Mouse (Mus musculus) thymus, postnatal 10 days (tissue): Measurements from ENCODE around the gene Prkn.

ENCODE experiments used
- DNase-seq, 2 experiments: peaks; one replicate each; pipeline ENCODE4 v3.0.0; 2021; ENCODE audit warnings: low spot score in 2 of 2

Prkn gene

DNA sequence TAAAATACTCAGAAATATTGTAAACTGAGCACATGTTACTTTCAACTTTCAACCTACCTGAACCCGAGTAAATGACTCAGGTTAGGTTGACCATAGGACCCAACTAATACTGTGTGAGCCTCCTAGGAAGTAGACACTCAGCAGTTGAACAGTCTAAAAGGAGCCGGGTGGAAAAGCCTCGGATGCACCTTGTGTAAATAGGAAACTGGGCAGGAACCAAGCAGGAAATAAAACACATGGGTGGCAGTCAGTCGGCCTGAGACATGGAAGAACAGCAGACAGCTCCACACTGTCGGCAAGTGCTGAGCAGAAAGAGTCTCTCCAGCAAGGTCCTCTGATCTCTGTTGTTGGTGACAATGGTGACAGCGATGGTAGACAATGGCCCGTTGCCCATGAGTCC lies 676.0 kb downstream of the Prkn start:
- DNase-seq, result no peak

DNA sequence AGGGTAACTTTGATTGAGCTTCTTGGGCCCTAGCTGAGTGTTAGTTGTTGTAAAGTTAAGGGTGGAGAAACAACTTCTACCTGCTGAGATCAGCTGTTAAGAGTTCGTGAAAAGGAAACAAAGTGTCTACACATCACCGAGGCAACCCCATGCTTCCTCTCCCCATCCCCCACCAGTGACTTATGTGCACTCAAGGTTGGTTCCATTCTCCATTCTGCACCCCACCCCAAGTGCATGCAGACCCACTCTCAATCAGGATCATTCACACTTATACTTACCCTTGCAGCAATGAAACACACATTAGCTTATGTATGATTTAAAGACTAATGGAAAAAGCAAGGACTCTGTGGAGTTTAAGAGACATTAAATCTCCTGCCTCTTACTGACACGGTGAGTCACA lies 691.9 kb downstream of the Prkn start:
- DNase-seq, result no peak

DNA sequence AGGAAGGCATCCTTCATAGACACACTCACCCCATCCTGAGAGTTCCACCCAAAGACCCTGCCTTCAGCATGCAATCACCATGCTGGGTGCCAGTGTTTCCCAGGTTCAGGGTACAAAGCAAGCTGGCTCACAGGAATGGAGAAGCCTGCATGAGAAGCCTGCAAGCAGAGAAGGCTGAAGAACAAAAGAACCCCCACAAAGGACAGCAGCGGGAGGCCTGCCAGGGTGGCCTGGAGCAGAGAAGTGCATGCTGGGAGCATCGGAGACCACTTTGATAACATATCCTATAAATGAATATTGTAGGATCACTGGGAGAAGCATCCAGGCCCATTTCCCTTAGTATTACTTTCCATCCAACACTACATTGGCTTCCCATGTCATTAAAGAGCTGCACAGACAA lies 692.6 kb downstream of the Prkn start:
- DNase-seq, result no peak

DNA sequence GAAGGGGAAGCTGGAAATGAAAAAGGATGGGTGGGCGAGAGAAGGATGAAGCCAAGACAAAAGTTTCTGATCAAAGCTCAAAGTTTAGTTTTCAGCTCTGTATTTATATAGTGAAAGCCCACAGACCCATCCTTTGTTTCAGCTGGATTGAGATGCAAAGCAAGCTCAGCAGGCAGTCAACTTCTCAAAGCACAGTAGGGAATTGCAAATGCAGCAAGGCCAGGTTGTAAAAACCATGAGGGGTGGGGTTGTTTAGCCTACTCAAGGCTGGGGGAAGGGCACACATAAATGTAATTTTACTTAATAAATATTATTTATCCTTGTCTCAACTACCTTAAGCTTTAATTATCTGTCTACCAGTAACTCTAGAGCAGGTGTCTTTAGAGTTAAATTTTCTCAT lies 693.7 kb downstream of the Prkn start:
- no peak for DNase-seq

DNA sequence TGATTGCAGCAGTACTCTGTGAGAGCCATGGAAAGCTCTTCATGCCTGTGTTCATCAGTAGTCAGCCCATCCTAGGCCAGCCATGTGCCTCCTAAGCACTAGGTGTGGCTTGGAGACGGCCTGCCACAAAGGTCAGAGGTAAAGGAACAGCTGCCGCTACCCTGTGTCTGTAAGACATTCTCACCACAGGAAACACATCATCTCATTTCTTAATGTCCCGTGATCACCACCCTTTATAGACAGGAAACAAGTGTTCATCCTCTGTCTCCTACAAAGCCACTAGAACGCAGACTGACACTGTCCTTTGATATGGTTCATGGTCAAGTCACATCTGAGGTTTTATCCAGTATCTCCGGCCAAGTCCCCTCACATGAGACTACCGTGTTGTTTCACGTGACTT lies 698.6 kb downstream of the Prkn start:
- DNase-seq, result no peak

DNA sequence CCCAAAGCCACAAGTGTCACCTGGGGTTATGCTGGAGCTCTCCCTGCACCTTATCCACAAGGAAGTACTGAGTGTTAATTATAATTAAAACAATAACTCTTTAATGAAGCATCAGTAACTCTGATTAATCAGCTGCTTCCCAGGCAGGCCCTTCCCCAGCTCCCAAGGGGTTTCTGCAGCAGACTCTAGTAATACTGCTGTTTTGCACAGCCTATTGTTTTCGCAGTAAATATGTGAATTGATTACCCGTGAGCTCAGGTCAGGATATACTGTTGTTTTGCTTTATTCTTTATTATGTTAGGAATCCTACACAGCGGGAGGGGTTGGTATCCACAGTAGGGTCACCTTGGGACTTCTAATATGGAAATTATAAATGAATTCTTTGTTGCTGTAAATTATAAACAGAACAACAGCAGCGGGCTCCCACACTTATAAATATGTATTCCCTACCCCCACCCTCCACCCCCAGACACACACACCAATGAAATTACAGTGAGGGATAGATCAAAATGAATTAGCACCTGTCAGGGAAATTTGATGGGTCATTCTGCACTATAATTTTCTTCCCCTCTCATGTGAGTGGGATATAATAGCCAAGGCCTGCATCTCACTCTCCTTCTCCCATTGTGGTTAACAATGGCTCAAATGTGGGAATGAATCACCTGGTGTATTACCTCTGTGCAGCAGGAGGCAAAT lies 701.9 kb downstream of the Prkn start:
- no peak for DNase-seq

DNA sequence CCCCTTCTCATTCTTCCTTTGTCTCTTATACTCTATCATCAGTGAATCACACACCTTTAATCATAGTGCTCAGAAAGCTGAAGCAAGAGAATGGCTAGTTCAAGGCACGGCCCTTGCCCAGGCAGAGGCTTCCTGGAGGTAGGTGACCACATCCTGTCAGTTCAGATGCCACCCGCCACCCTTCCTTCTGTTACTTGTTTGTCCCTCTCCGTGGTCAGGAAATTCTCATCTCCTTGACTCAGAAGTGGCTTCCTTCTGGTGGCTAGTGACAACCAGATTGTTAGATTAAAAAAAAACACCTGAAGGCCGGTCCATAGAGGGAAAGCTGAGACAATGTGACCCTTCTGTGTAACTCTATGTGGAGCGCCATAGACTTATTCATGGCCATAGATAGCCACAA lies 710.4 kb downstream of the Prkn start:
- DNase-seq, result no peak

DNA sequence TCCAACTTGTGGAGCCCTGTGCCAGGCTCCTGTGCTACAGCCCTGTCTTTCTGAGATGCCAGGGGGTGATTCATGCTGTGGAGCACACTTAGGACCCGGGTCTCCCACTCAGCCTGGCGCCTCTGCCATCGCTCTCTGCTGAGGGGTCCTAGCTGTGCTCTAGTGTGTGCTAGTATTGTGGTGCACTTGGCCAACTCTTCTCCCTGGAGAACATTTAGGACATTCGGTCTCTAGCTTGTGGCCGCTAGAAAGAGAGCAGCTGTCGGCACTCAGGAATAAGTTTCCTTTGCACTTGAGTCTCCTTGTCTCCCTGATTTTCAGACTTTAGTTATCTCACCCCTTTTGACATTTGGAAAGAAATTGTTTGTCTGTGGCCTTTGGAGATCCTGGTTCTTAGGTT lies 725.5 kb downstream of the Prkn start:
- DNase-seq, result no peak

DNA sequence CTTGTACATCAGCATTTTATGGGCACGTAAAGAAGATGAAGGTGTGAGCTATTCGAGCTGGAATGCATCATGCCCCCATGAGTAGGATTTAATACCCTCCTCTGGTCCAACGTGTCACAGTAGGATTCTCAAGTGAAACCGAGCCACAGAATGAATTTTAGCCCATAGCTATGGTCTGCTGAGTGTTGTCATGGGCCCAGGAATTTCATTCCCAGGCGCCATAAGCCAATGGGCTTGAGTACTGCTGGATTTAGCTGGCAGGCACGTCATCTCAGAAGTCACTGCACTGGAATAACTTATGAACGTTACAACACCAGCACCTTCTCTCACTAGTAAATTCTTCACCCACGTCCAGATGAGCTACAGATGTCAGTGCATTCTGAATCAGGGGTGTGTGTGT lies 730.2 kb downstream of the Prkn start:
- DNase-seq, result no peak

DNA sequence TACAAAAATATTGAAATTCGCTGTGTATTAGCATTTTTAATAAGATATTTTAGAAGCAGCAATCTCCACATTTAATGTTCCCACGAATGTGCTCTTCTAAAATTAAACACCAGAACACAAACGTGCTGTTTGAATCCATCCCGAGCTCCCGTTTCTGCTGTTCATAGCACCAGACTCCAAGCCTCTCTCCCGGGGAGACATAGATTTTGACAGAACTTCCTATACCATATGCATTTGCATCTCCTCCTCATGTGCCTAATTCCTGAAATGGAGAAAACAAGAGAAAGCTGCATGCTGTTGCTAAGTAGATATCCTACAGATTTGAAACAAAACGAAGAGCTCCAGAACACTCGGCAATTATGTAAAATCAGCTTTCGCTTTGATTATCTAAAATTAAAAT lies 733.5 kb downstream of the Prkn start:
- DNase-seq, result no peak

DNA sequence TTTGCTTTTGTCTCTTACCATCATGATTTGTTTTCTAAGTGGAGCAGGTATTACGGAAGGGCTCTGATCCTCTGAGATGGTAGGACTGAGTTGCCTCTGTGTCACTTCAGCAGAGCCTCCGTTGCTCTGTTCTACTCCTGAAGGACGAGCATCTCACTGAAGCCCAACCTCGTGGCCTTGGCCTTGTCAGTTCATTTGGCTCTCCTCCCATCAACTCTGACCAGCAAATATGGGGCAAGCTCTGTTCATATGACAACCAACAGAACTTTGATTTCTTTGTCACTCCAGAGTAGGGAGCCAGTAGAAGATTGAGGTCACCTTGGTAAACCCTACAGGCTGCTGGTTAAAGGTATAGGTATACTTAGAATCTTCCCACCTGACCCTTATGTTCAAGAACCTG lies 745.3 kb downstream of the Prkn start:
- DNase-seq, result no peak

DNA sequence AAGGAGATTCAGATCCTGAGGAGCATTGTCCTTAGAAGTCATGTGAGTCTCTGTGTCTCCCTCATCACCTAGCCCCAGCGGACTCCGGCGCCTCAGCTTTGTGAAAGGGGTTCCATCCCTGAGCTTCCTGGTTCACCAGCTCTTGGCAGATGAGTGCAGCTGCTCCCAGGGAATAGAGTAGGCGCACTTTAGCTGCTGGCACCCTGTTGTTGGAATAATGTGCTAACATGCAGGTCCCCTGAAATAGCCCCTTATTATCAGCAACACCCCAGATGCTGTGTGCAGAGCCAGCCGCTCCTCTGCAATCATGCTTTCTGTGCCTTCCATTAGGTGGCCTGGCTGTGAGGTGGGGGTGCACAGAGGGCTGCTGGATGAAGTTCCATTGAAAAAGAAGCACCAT lies 767.7 kb downstream of the Prkn start:
- no peak for DNase-seq

DNA sequence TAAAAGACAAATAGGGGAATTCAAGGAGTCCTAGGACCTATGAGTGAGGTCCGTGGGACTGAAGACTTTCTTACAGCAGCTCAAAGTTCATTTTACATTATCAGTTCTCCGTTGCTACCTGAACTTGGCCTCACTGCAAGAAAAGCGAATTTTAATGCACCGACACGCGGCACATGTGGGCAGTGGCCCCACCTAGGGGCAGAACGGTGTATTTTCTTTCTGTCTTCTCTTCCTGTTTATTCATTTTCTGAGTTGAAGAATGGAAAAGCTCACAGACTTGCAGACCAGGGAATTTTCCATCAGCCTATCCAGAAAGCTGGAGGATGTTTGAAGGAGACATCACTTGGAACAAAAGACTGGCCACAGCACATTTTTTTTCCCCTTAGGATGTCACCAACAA lies 771.3 kb downstream of the Prkn start:
- DNase-seq, result no peak

DNA sequence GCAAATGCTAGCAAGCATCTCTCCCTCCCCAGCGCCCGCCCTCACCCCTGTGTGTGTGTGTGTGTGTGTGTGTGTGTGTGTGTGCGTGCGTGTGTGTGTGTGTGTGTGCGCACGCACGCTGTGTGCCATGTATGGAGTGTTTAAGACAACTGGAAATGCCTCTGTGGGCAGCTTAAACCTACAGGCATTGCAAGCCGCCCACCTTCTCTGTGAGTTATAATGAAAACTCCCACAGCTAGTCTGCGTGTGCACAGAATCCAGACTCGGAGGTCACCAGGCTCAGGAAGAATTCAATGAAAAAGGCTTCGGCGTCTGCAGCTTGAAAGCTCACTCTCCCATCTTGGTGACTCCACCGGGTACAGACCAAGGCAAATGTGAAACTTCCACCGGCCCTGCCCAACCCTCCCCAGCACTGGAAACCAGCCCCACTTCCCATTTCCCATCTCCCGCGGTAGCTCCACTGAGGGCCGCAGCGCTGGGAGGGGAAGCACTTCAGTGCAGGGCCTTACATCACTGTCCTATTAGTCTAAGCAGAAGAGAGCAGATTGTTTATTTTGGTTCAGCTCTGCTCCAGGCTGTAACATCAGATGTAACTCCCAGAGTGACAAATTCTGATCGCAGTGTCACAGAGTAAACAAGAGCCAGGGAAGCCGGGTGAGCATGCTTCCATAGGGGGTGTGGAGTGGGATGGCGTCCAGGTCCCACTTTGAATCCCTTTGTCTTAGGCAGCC lies 772.8 kb downstream of the Prkn start:
- no peak for DNase-seq

DNA sequence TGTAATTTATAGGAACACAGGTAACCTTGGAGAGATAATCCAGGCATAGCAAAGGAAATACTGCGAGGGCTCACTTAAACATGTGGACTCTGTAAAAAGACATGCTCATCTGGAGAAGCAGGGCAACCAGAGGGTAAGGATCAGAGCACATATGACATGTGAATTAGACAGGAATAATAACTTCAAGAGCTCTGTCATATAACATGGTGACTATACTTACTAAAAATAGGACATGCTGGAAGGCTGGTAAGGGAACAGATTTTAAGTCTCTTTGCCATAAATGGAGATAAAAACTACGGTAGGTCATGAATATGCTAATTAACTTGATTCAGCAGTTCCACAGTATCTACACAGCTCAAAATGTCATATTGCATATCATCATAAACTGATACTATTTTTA lies 777.4 kb downstream of the Prkn start:
- DNase-seq, result no peak

DNA sequence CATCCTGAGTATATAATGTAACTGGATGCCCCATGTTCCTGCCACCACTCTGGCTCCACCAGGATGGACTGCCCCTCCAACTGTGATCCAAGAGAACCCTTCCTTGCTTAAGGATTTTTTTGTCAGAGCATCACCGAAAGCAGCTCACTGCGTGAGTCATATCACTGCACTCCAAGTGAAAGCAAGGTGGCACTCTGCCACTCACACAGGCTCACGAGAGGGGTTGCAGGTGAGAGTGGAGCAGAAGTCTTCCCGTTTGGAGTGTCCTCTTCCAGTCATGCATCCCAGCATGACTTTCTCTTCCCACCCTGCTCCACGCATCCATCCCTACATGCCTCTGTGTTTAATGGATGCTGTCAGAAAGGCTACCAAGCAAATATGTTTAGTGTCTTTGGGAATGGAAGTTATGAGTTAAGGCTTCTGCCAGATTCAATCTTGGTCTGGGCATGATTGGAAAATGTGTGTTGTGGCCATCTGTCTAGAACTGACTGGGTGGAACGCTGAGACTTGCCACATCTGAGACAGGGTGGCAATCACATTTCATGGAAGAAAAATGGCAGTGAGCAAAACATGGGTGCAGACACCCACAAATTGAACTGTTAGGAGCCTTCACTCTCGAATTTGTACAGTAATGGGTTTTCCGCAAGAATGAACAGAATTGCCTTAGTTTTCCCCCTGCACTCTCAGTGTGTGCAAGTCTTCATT lies 778.9 kb downstream of the Prkn start:
- DNase-seq, result no peak

DNA sequence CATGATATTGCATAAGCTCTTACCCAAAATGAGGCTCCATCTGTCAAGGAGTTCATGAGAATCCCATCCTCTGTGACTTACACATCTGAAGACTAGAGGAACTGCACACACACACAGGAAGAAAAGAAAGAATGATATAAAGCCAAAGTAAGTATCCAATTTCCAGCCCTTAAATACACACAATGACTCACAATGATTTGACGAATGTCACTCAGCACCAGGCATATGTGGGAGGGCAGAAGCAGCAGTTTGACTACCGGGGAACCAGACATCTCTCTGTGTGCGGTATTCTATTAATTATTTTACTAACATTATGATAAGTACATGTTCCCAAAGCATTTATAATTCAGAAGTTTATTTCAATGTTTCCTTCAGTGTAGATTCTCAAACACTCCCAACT lies 780.6 kb downstream of the Prkn start:
- no peak for DNase-seq

DNA sequence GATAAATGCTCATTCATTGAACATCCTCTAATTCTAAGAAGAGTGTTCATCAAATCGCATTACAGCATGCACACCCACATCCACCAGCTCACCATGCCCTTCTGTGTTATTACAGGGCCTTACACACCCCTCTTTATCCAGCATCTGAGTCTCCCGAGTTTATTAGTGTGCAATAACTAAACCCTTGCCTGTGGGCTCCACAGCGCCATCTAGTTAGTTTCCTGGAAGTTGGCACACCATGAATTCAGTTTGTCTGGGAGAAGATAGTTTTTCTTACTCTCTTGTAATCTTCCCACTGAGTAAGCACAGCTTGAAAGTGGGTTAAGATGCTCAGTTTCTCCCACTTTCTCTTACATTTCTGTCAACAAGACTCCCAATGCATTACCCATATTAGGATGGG lies 781.3 kb downstream of the Prkn start:
- DNase-seq, result no peak

DNA sequence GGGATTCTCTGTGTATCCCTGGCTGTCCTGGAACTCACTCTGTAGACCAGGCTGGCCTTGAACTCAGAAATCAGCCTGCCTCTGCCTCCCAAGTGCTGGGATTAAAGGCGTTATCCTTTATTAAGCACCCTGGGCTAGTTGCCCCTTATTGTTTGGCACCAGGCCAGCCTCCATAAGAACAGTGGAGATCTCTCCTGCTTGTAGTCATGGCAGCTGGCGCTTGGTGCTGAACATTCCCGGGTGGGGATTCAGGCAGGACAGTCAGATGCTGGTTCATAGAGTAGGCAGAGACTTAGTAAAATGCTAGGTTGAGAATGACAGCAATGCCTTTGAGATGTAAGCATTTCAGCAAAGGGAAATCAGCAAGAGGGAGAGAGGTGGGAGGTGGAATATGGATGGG lies 786.1 kb downstream of the Prkn start:
- no peak for DNase-seq

DNA sequence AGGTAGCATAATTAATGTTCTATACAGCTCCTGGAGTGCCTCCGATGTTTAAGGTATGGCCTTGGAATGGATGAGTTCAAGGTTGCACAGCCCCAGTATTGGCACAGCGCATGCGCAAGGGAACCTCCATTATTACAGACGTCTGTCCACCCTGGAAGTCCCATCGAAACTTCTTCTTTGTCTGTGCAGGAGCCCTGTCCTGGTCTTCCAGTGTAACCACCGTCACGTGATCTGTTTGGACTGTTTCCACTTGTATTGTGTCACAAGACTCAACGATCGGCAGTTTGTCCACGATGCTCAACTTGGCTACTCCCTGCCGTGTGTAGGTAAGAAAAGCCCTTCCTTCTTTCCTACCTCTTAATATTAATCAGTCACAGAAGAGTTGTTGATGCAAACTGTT lies 794.9 kb downstream of the Prkn start:
- no peak for DNase-seq

DNA sequence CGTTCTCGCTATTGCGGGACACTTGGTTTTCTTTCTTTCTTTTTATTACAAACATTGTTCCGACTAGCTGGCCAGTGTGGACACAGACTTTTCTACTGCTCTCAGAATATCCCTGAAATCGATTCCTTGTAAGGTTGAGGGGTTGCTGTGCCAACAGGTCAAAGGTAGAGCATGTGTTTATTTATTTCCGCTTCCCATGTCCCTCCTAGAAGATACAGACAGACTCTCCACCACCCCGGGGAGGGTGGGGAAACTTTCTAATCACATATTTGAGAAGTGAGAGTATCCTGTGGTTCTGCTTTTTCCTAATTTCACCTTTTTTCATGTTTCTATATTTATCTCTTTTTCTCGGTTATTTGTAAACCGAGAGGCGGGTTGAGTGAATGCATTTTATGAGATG lies 797.5 kb downstream of the Prkn start:
- DNase-seq, result no peak

DNA sequence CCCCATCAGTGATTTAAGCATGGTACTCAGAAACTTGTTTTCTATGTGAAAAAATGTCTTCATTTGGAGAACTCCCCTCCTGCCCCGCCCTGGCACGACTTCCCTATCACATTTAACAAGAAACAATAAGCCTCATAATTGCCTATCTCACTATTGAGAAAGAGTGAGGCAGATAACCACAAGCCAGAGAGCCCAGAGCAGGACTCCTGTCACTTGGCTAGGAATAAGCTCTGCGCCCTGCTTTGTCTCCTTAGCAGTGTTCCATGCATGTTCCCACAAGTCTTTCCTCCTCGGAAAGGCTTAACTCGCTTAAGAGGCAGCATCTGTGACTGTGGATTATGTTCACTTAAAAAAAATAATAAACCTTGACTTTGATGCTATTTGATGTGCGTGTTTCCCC lies 798.3 kb downstream of the Prkn start:
- DNase-seq, result no peak

DNA sequence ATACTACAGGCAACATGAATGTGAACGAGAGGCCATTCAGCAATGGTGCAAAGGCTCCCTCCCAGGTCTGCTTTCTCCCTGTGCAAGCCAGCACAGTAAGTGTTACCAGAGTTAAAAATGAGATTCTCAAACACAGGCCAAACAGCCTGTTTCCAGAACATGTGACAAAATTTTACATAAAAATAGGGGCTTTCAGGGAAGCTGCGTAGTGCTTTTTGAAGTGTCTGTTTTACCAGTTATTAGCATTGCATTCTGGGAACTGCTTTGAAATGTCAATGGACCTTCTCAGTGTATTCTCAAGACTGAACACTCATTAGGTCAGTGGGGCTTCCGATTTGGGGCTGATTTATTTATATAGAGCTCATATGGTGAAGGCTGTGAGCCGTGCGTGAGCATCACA lies 799.6 kb downstream of the Prkn start:
- no peak for DNase-seq
